Mouse (Mus musculus) ES-Bruce4 (cell line): ENCODE measurements around the gene Dusp5.
"Not testable (repeated sequence)": the region's sequence is repeated elsewhere in the genome, so short reads cannot be mapped to it uniquely, and the experiment has no call there.

Experiments
- CTCF ChIP-seq: IDR thresholded peaks from one replicate; pipeline ENCODE4 v1.8.1; 2011; ENCODE audit warnings: low read depth, low read length
- EP300 ChIP-seq: IDR thresholded peaks from 2 replicates; pipeline ENCODE4 v1.6.1; 2011; ENCODE audit warnings: low read depth, low read length; ENCODE audit not compliant: insufficient read depth
- POLR2A ChIP-seq: IDR thresholded peaks from one replicate; pipeline ENCODE4 v1.8.1; 2011; ENCODE audit warnings: low read length; ENCODE audit not compliant: insufficient read depth

DNA sequence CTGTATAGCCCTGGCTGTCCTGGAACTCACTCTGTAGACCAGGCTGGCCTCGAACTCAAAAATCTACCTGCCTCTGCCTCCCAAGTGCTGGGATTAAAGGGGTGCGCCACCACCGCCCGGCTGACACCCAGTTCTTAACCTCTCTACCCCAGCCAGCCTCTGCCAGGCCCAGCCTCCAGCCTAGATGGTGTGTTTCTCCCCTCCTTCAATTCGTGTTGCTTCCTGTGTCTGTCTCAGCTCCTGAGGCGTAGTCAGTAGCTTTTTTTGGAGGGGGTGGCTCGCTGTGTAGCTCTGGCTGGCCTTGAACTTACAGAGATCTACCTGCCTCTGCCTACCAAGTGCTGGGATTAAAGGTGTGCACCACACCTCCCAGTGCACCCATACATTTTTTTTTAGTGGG, 27.7 kb upstream of the Dusp5 start:
- not testable (repeated sequence) for TF ChIP-seq CTCF, EP300, POLR2A
